Mouse (Mus musculus): ENCODE data around the gene Cd200r2.

Cd200r2 gene

GRCm38 (mm10) chr16:44932016-44932415, 65.1 kb downstream of the Cd200r2 start:
- no peak overlapping the region for H3K4me3 ChIP-seq (replicated peaks; ENCODE audit: low read length)
- H3K27me3 ChIP-seq (ENCODE audit: insufficient read depth, low read length) = no peaks in the 10 kb centered on the region
- no peaks in the 10 kb centered on the region for H3K4me1 ChIP-seq (replicated peaks; ENCODE audit: low read depth, low read length)
- H3K36me3 ChIP-seq (ENCODE audit: insufficient read depth, low read length) = no peaks in the 10 kb centered on the region
- no peaks in the 10 kb centered on the region for H3K9me3 ChIP-seq (ENCODE audit: low read length)
- TF ChIP-seq CTCF (conservative IDR thresholded peaks at IDR 0.05; ENCODE audit: low read length) (no peak), NANOG (IDR thresholded peaks at IDR 0.05; ENCODE audit: borderline replicate concordance, low read length) (no peak), POU5F1 (IDR thresholded peaks at IDR 0.05; ENCODE audit: borderline replicate concordance, low read length) (no peak)

GRCm38 (mm10) chr16:44943468-44943867, 76.6 kb downstream of the Cd200r2 start, which contains the start of gene Cd200r3:
Cd200r3 (plus strand) TSS chr16:44943678.
- Histone ChIP-seq H3K4me3 (replicated peaks; ENCODE audit: low read length) (no peak within 1 kb of the TSS), H3K36me3 (ENCODE audit: insufficient read depth, low read length) (no peaks in the 10 kb centered on the region), H3K27me3 (ENCODE audit: insufficient read depth, low read length) (no peaks in the 10 kb centered on the region), H3K4me1 (replicated peaks; ENCODE audit: low read depth, low read length) (no peaks in the 10 kb centered on the region), H3K9me3 (ENCODE audit: low read length) (peaks cover 18% of the 10 kb centered on the region)
- TF ChIP-seq CTCF (conservative IDR thresholded peaks at IDR 0.05; ENCODE audit: low read length) = no peak
- no peak for TF ChIP-seq POU5F1 (IDR thresholded peaks at IDR 0.05; ENCODE audit: borderline replicate concordance, low read length)
- no peak for TF ChIP-seq NANOG (IDR thresholded peaks at IDR 0.05; ENCODE audit: borderline replicate concordance, low read length)

GRCm38 (mm10) chr16:44951360-44952114, 84.6 kb downstream of the Cd200r2 start:
- no peak for TF ChIP-seq POU5F1 (IDR thresholded peaks at IDR 0.05; ENCODE audit: borderline replicate concordance, low read length)
- TF ChIP-seq CTCF (conservative IDR thresholded peaks at IDR 0.05; ENCODE audit: low read length) = no peak
- TF ChIP-seq NANOG (IDR thresholded peaks at IDR 0.05; ENCODE audit: borderline replicate concordance, low read length) = no peak
- Histone ChIP-seq H3K9me3 (ENCODE audit: low read length) (no peaks in the 10 kb centered on the region), H3K4me1 (replicated peaks; ENCODE audit: low read depth, low read length) (no peaks in the 10 kb centered on the region), H3K36me3 (ENCODE audit: insufficient read depth, low read length) (no peaks in the 10 kb centered on the region), H3K27me3 (ENCODE audit: insufficient read depth, low read length) (no peaks in the 10 kb centered on the region), H3K4me3 (replicated peaks; ENCODE audit: low read length) (no peak overlapping the region)

- Histone ChIP-seq H3K9me3 (ENCODE audit: low read length) (no peaks in the 10 kb centered on the region), H3K27me3 (ENCODE audit: insufficient read depth, low read length) (no peaks in the 10 kb centered on the region), H3K4me3 (replicated peaks; ENCODE audit: low read length) (no peak overlapping the region), H3K4me1 (replicated peaks; ENCODE audit: low read depth, low read length) (no peaks in the 10 kb centered on the region), H3K36me3 (ENCODE audit: insufficient read depth, low read length) (no peaks in the 10 kb centered on the region)
- TF ChIP-seq POU5F1 (IDR thresholded peaks at IDR 0.05; ENCODE audit: borderline replicate concordance, low read length) (no peak), CTCF (conservative IDR thresholded peaks at IDR 0.05; ENCODE audit: low read length) (no peak)
Observed at GRCm38 (mm10) chr16:44962296-44962695, 95.4 kb downstream of the Cd200r2 start.

- no peak for TF ChIP-seq NANOG (IDR thresholded peaks at IDR 0.05; ENCODE audit: borderline replicate concordance, low read length)
- TF ChIP-seq POU5F1 (IDR thresholded peaks at IDR 0.05; ENCODE audit: borderline replicate concordance, low read length) = no peak
- TF ChIP-seq CTCF (conservative IDR thresholded peaks at IDR 0.05; ENCODE audit: low read length) = no peak
- H3K4me3 ChIP-seq (replicated peaks; ENCODE audit: low read length) = no peak overlapping the region
Observed at GRCm38 (mm10) chr16:44962777-44963176, 95.9 kb downstream of the Cd200r2 start.

GRCm38 (mm10) chr16:44964526-44965374, 97.9 kb downstream of the Cd200r2 start:
- no peaks in the 10 kb centered on the region for H3K36me3 ChIP-seq (ENCODE audit: insufficient read depth, low read length)
- no peaks in the 10 kb centered on the region for H3K9me3 ChIP-seq (ENCODE audit: low read length)
- no peak overlapping the region for H3K4me3 ChIP-seq (replicated peaks; ENCODE audit: low read length)
- no peaks in the 10 kb centered on the region for H3K27me3 ChIP-seq (ENCODE audit: insufficient read depth, low read length)
- H3K4me1 ChIP-seq (replicated peaks; ENCODE audit: low read depth, low read length) = no peaks in the 10 kb centered on the region
- TF ChIP-seq POU5F1 (IDR thresholded peaks at IDR 0.05; ENCODE audit: borderline replicate concordance, low read length) (no peak), CTCF (conservative IDR thresholded peaks at IDR 0.05; ENCODE audit: low read length) (no peak), NANOG (IDR thresholded peaks at IDR 0.05; ENCODE audit: borderline replicate concordance, low read length) (no peak)

More at GRCm38 (mm10) chr16:44962777-44963176, 95.9 kb downstream of the Cd200r2 start:
- Histone ChIP-seq H3K4me1 (replicated peaks; ENCODE audit: low read depth, low read length) (no peaks in the 10 kb centered on the region), H3K9me3 (ENCODE audit: low read length) (no peaks in the 10 kb centered on the region), H3K27me3 (ENCODE audit: insufficient read depth, low read length) (no peaks in the 10 kb centered on the region), H3K36me3 (ENCODE audit: insufficient read depth, low read length) (no peaks in the 10 kb centered on the region)

- H3K4me1 ChIP-seq (replicated peaks; ENCODE audit: low read depth, low read length) = no peaks in the 10 kb centered on the region
- no peak for TF ChIP-seq NANOG (IDR thresholded peaks at IDR 0.05; ENCODE audit: borderline replicate concordance, low read length)
- H3K4me3 ChIP-seq (replicated peaks; ENCODE audit: low read length) = no peak overlapping the region
- no peaks in the 10 kb centered on the region for H3K9me3 ChIP-seq (ENCODE audit: low read length)
- no peaks in the 10 kb centered on the region for H3K36me3 ChIP-seq (ENCODE audit: insufficient read depth, low read length)
- no peaks in the 10 kb centered on the region for H3K27me3 ChIP-seq (ENCODE audit: insufficient read depth, low read length)
Observed at GRCm38 (mm10) chr16:44965428-44965827, 98.5 kb downstream of the Cd200r2 start.

Measured in E14TG2a.4 (cell line).